Mouse (Mus musculus): ENCODE data around the gene Asphd2.

DNA sequence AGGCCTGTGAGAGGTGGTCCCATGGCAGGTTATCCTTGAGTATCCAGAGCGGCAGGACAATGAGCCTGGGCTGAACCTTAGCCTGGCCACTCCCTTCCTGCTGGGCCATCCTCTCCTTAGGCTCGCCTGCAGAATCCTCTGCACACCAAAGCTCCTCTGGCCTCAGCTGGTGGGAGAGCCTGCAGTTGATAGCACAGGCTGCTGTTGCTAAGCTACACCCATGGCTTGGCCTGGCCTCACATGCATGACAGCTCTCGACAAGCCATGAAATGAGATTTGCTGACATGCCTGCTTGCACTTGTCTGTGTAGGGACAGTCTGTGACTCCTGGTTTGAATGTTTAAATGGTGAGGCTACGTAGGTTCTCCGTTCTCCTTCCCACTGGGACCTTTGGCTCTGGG lies 22.0 kb upstream of the Asphd2 start:
- TF ChIP-seq GATA1 (IDR thresholded peaks at IDR 0.05; ENCODE audit: low read length) (no peak), TAL1 (IDR thresholded peaks at IDR 0.05; ENCODE audit: low read length) (no peak)

Measured in erythroblast, embryonic 14.5 days (primary cell).